Mouse (Mus musculus) embryonic fibroblast, embryonic 13.5 days (primary cell): ENCODE results near the gene Aip. TPM values are rescaled to one million over a fixed set of nuclear protein-coding genes. Genes with fewer than 3 reads are reported as not detected.
"Not testable (repeated sequence)": the region's sequence is repeated elsewhere in the genome, so short reads cannot be mapped to it uniquely, and the experiment has no call there.

Experiments
- H3K27ac ChIP-seq: 2 replicates; pipeline ENCODE4 v1.5.1; 2012; ENCODE audit warnings: low read length, control low read depth, inconsistent platforms; ENCODE audit not compliant: insufficient read depth
- H3K4me1 ChIP-seq: 2 replicates; pipeline ENCODE4 v1.6.1; 2011; ENCODE audit warnings: low read length; ENCODE audit not compliant: control insufficient read depth, insufficient read depth
- H3K4me3 ChIP-seq: 2 replicates; pipeline ENCODE4 v1.5.1; 2011; ENCODE audit warnings: mild to moderate bottlenecking, control low read depth, low read length; ENCODE audit not compliant: insufficient read depth
- CTCF ChIP-seq: IDR thresholded peaks from 2 replicates; pipeline ENCODE4 v1.5.1; 2011; ENCODE audit warnings: mild to moderate bottlenecking, control low read depth, low read length, moderate library complexity, borderline replicate concordance; ENCODE audit not compliant: insufficient read depth
- POLR2A ChIP-seq: IDR thresholded peaks from 2 replicates; pipeline ENCODE4 v1.6.1; 2011; ENCODE audit warnings: low read depth, mild to moderate bottlenecking, control low read depth, low read length, moderate library complexity
- polyA plus RNA-seq: library from polyadenylated mRNA; stranded (reverse); fragments of >200 nt; gene quantifications from 2 replicates; pipeline ENCODE4 v1.2.4, GENCODE M21; 2011; ENCODE audit warnings: low read depth; ENCODE audit not compliant: missing spikeins, insufficient read length

Aip gene
- polyA plus RNA-seq, 1 experiment, result 72.7 TPM

DNA sequence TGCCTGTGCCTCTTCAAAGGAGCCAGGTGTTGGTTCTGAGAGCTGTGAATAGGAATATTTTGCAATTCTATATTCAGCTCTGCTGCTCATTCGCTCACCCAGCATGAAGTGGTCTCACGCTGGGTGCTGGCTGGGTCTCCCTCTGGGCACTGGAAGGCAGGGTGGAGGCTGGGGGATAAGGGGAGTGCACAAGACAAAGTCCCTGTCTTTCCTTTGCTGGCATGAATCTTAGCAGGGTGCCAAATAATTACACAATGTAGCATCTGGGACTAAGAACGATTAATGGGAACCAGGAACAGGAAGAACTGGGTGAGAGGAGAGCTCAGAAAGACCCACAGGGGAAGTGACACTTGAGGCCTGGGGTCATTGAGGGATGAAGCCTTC is 21.4 kb upstream of the Aip start:
- H3K4me1 ChIP-seq, result no peaks in the 10 kb centered on the region
- TF ChIP-seq CTCF (no peak), POLR2A (no peak)
- H3K4me3 ChIP-seq, result no peak overlapping the region
- no peak overlapping the region for H3K27ac ChIP-seq

DNA sequence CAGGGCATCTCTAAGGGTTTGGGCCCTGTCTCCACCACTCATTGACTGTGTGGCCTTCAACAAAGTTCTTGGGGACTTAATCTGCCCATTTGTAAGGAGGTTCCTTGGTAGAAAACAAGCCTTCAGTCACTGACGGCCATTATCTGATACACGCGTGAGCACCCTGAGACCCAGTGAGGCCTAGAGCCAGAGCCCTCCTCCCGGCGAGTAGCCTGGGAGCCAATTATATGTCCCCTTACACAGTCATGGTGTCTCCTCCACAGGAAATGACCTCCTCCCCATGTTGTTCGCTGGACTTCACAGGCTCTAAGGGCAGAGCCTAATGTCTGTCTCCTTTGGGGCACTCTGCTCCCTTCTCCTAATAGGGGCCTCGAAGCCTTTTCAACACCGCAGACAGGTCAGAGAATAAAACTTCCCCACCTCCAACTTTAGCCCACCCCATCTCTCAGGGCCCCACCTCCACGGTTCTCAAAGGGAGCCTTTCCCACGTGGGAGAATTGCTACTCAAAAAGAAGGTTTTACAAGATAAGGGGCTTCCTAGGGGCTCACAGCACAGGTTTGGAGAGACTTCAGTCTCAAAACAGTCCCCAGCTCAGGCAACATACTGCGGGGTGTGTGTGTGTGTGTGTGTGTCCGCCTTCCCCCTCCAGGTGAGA is 20.8 kb upstream of the Aip start:
- H3K4me3 ChIP-seq, result no peak overlapping the region
- H3K4me1 ChIP-seq, result no peaks in the 10 kb centered on the region
- no peak for TF ChIP-seq POLR2A
- no peak for TF ChIP-seq CTCF
- H3K27ac ChIP-seq, result no peak overlapping the region

- no peak overlapping the region for H3K27ac ChIP-seq
- no peaks in the 10 kb centered on the region for H3K4me1 ChIP-seq
- H3K4me3 ChIP-seq, result no peak overlapping the region
- no peak for TF ChIP-seq CTCF
Observed at GRCm38 (mm10) chr19:4145936-4146335, 20.3 kb upstream of the Aip start.

DNA sequence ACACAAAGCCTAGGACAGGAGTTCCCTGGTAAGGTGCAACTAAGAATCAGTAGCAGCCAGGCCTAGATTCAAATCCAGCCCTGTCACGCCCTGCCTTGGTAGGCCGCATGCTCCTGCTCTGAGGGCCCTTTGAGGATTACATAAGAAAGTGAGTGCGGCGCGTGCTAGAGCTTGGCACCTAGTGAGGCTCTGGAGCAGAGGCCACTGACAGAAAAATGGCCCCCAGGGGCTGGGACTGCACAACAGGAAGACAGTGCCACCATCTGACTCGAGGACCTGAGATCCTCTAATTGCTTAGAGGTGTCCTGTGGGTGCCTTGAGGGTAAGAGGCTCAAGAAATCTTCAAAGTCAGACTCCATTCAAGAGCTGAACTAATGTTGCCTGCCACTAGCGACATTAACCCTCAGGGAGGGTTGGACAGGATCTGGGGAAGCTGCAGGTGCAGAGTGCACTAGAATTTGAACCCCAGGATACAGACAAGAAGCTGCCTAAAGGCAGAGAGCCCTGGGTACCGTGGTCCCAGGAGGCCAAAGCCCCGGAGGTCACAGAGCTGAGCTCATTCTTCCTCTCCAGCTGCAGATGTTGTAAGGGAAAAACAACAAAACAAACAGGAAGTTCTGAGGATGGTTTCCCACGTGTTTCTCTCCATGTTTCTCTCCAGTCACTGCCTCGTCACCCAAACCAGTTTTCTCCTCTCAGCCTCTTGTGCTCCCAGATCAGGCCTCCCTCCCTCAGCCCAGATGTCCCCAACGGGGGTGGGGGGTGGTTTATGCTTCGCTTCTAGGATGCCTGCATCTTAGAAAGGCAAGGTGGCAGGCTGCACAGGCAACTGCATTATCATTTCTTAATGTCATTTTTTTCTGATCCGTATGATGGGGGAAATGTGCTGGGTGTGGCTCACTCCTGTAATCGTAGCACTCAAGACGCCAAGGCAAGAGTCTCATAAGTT is 19.2 kb upstream of the Aip start:
- no peaks in the 10 kb centered on the region for H3K4me1 ChIP-seq
- no peak for TF ChIP-seq CTCF
- TF ChIP-seq POLR2A, result no peak
- no peak overlapping the region for H3K4me3 ChIP-seq
- no peak overlapping the region for H3K27ac ChIP-seq

DNA sequence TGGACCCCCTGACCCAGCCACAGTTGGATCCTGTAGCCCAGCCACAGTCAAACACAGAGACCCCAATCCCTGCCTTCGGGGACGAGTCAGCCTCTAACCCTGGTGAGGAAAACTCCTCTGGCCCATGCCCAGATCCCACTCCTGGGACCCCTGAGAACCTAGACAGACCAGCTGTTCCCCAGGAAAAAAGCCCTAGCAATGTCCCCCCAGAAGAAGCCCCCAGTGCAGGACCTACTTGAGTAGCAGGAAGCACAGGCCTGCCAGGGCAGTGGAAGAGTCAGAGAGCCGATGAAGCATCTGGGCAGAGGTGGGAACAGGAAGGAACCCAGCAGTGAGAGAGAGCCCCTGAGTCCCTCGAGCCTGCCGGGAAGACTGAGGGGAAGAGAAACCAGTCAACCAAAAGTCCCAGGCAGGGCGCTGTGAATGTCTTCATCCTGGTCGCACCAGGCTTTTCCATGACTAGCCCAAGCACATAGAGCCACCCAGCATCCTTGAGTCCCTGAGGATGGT is 18.2 kb upstream of the Aip start, which contains the start of gene Cabp4:
TSS of gene Cabp4 (minus strand) at position 275 of the 510 bp plus-strand sequence.
- Histone ChIP-seq H3K27ac (no peak within 1 kb of the TSS), H3K4me3 (no peak within 1 kb of the TSS), H3K4me1 (no peaks in the 10 kb centered on the region)
- no peak for TF ChIP-seq CTCF
- TF ChIP-seq POLR2A, result no peak

GRCm38 (mm10) chr19:4142416-4143173 is 16.9 kb upstream of the Aip start:
- no peak overlapping the region for H3K27ac ChIP-seq
- no peak overlapping the region for H3K4me3 ChIP-seq
- H3K4me1 ChIP-seq, result no peaks in the 10 kb centered on the region
- no peak for TF ChIP-seq CTCF
- TF ChIP-seq POLR2A, result no peak

GRCm38 (mm10) chr19:4140147-4140546 is 14.5 kb upstream of the Aip start:
- TF ChIP-seq POLR2A, result no peak
- no peak for TF ChIP-seq CTCF
- no peak overlapping the region for H3K4me3 ChIP-seq
- no peaks in the 10 kb centered on the region for H3K4me1 ChIP-seq
- H3K27ac ChIP-seq, result no peak overlapping the region

GRCm38 (mm10) chr19:4139446-4139845 is 13.8 kb upstream of the Aip start, which contains the start of gene Gpr152:
Gene Gpr152, plus strand, starts transcription at chr19:4139787.
- H3K27ac ChIP-seq, result no peak within 1 kb of the TSS
- H3K4me1 ChIP-seq, result peaks cover 2% of the 10 kb centered on the region; the same call in 1 of the 2 replicates
- no peak for TF ChIP-seq POLR2A
- TF ChIP-seq CTCF, result no peak
- H3K4me3 ChIP-seq, result no peak within 1 kb of the TSS

GRCm38 (mm10) chr19:4137913-4138312 is 12.3 kb upstream of the Aip start:
- no peak overlapping the region for H3K4me3 ChIP-seq
- H3K4me1 ChIP-seq, result peaks cover 2% of the 10 kb centered on the region; the same call in 1 of the 2 replicates
- TF ChIP-seq POLR2A, result no peak
- no peak overlapping the region for H3K27ac ChIP-seq

DNA sequence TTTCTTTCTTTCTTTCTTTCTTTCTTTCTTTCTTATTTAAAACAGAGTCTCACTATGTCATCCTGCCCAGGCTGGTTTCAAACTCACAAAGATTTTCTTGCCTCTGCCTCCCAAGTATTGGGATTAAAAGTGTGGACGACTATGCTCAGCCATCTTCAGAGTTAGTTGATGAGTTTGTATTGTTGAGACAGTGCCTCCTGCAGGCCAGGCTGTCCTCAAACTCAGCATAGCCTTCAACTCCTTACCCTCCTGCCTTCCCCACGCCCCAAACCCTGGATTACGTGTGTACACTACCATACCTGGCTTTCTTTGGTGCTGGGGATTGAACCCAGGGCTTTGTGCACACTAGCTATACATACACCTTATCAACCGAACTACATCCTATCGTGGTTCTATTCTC is 10.8 kb upstream of the Aip start:
- Histone ChIP-seq H3K27ac (no peak overlapping the region), H3K4me3 (no peak overlapping the region), H3K4me1 (peaks cover 2% of the 10 kb centered on the region; the same call in 1 of the 2 replicates)
- no peak for TF ChIP-seq POLR2A
- TF ChIP-seq CTCF, result no peak

- not testable (repeated sequence) for H3K4me1 ChIP-seq, H3K27ac ChIP-seq, H3K4me3 ChIP-seq
Observed at GRCm38 (mm10) chr19:4135963-4136345, 10.3 kb upstream of the Aip start.

GRCm38 (mm10) chr19:4135229-4135962 is 9.7 kb upstream of the Aip start:
- H3K4me3 ChIP-seq, H3K4me1 ChIP-seq: not testable (repeated sequence)
- peak overlapping the region; percentile 16; the same call in 1 of the 2 replicates for H3K27ac ChIP-seq
